Mouse (Mus musculus): ENCODE measurements at regions not wholly inside any gene's neighbourhood (a gene's known extent, or its start where the extent isn't known, plus 50 kb on each side); places are given as distances from the start of the nearest gene placed in this dataset.

DNA sequence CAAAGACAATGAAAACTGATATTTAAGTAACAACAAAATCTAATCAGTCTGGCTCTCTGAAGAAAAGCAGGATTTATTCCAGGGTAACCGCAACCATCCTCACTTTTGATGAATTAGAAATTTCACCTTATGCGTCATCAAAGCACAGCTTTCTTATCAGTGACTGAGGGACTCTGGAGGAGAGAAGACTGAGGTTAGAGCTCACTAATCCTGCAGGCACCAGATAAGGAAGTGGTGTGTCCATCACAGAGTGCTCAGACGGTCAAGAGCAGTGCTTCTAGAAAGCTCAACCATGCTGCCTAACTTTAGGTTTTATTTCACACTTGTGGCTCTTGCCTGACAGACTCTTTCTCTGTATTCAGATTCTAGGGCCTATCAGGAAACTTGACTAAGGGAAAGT is 1021.2 kb upstream of the Adgrl4 start:
- in situ Hi-C loops (cut with MboI, MseI): no loop called here

GRCm38 (mm10) chr3:150427965-150428364 is 1009.7 kb upstream of the Adgrl4 start:
- in situ Hi-C loops (cut with MboI, MseI): no loop called here

DNA sequence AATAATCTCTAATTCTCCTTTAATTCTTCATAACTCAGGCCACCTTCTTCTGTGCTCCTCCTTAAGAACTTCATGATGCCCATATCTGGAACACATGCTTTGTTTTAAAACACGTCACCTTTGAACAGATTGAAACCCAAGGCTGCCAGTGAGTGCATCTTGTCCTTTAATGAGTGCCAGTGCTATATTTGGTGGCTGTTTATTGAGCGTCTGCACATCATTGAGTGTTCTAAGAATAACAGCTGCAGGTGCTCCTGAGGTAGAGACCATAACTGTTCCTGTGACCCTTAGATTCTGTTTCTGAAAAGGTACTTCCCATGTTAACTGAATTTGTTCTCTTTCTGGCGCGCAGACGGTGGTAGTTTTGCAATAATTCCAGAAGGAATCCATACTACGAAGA is 1006.4 kb upstream of the Adgrl4 start:
- in situ Hi-C loops (cut with MboI, MseI): no loop called here

DNA sequence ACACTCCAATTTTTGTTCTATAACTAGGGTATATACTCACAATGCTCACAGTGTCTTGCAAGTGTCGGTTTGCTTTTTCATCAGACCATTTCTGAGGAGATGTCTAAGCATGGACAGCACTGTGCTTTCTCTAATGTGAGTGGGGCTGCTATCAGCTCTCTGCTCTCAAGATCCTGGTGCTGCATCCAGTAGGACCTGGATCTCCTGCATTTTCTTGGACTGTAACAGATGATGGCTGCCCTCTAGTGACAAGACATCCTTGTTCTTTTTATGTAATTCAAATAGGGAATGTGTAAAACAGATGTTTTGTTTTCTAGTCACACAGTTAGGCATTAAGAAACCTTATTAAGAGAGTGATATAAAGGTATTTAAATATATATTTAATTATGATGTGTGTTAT is 1002.5 kb upstream of the Adgrl4 start:
- in situ Hi-C loops (cut with MboI, MseI): no loop called here

DNA sequence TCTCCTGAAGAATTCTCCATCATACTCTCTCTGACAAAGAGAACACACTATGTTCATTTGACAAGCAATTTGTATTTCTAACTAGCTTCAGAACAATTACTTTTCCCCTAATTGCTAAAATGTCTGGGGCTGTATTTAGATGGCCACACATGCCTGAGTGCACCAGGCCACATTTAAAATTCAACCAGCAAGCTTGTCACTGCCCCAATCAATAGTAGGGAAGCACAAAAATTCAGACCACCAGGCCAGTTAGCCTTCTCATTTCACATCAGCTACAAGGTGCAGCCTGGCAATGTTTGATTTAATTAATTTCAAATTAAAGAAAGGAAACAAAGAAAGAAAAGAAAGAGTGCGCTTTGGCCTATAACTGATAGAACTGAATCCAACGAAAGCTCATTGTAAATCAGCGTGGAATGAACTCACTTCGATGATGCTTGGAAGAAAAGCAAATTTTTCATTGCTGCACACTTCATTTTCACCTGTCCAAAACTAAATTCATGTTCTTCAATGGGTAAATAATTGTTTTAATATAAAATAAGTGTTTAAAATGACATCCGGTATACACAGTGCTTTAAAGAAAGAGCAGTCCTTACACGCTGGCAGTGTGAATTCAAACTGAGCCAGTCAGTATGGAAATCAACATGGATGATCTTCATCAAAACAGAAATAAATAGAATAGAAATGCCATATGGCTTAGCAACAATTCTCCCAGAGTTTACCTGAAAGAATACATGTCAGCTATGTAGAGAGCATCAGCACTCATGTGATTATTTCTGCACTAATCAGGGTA is 1001.7 kb upstream of the Adgrl4 start:
- in situ Hi-C loops (cut with MboI, MseI): no loop called here
